Mouse (Mus musculus): Measurements from ENCODE around the gene Col23a1.
"Not testable (repeated sequence)": the region's sequence is repeated elsewhere in the genome, so short reads cannot be mapped to it uniquely, and the experiment has no call there.

The Col23a1 gene

DNA sequence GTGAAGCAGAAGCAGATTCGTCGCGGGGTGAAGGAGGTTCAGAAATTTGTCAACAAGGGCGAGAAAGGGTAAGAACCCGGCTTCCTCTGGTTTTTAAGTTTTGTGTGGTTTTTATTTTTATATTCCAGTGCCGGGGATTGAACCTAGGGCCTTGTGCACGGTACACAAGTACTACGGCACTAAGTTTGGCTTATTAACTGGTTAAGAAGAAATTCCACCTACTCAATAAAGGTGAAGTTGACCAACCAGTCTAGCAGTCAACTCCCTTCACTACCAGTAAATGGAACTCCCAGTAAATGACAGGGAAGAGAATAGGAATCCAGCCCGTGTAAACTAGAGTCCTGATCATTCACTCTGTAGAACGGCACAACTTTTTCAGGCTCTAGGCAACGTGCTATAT lies 330.4 kb downstream of the Col23a1 start:
- no peak for DNase-seq (ENCODE audit: low spot score in 2 of 2)

DNA sequence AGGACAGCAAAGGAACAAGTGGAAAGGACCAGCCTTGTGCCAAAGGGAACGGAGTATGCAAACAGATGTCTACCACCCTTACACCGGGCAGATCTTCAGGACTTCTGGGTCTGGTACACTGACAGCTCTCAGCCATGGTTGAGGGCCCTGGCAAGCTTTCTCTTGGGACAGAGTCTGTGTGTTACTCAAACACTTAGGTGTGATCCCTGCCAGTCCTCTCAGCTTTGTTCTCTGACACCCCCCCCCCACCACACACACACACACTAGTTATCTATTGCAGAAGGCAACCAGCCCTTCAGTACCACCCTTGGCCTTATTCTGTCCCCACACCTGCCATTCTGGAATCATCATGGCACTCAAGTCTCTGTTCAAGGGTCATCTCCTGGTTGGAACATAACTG lies 332.1 kb downstream of the Col23a1 start:
- DNase-seq (ENCODE audit: low spot score in 2 of 2): no peak

DNA sequence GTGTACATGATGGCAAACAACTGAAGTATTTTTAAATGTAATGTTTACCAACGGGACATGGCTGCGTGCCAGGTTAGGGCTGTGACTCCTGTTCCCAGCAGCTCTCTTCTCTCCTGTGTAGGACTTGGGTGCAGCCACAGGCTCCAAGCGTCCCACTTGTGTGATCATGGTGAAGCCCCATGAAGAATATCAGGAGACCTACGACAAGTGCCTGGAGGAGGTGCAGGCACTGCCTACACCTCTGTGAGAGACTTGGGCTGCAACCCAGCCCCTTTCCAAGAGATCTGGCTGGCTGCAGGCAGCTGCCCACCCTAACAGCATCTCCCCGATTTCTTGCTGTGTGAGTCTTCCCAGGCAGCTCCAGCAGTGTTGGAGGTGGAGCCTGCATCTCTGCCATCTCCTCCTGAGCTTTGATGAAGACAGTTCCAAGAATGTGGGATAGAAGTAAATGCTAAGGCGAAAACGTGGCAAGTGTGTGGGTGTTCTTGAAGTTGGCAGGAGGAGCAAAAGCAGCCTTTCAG lies 333.3 kb downstream of the Col23a1 start:
- no peak for DNase-seq (ENCODE audit: low spot score in 2 of 2)

DNA sequence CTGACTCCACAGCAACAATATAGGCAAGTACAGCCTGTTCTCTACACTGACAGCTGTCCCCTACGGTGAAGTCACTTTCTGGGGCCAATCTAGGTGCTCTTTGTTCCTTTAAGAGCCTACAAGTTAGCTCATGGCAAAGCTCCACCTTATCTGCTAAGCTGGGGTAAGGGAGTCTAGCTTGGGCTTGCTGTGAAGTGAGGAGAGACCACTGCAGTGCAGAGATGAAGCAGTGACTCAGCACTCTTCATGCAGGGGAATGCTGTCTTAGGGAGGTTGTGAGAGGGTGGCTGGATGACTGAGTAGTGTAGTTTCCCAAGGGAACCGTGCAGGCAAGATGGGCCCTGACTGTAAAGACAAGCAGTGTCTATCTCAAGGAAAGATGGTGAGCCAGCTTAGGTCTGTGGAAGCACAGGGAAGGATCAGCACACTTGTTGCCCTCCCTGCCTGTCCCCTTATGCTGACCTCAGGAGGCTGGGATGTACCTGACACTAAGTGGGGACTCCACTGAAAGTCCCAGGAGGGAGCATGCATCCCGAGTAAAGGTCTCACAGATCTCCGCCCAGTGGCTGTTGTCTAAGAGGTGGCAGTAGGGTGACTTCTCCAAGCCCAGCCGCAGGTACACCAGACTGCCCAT lies 335.6 kb downstream of the Col23a1 start:
- no peak for DNase-seq (ENCODE audit: low spot score in 2 of 2)

DNA sequence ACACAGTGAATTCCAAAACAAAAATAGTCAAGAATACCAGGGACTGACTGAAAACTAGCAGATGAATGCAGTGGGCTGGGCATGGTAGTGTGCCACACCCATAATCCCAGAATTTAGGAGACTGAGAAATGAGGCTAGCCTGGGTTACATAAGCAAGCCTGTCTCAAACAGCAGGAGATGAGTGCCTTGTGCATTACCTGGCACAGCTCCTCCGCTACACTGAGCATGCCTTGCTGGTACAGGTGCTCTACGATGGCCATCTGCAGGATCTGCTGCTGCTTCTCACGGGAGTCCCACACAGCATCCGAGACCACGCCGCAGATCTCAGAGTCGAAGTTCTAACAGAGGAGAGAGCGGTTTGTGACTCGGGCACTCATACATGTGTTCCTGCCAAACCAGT lies 337.7 kb downstream of the Col23a1 start:
- DNase-seq (ENCODE audit: low spot score in 2 of 2): no peak

DNA sequence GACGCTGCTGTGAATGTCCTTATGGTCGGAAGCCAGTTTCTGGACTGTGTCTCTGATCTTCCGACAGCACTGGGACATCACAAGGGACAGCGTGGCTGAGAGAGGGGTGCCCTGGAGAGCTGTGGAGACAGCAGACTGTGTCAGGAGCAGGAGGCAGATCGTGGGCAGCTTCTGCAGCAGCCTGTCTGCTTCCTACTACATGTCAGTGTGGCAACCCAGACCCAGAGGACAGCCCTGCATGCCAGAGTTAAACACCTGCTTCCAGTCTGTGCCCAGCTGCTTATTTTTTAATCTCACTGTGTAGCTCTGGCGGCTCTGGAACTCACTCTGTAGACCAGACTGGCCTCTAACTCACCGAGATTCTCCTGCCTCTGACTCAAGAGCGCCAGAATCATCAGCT lies 338.2 kb downstream of the Col23a1 start:
- no peak for DNase-seq (ENCODE audit: low spot score in 2 of 2)

DNA sequence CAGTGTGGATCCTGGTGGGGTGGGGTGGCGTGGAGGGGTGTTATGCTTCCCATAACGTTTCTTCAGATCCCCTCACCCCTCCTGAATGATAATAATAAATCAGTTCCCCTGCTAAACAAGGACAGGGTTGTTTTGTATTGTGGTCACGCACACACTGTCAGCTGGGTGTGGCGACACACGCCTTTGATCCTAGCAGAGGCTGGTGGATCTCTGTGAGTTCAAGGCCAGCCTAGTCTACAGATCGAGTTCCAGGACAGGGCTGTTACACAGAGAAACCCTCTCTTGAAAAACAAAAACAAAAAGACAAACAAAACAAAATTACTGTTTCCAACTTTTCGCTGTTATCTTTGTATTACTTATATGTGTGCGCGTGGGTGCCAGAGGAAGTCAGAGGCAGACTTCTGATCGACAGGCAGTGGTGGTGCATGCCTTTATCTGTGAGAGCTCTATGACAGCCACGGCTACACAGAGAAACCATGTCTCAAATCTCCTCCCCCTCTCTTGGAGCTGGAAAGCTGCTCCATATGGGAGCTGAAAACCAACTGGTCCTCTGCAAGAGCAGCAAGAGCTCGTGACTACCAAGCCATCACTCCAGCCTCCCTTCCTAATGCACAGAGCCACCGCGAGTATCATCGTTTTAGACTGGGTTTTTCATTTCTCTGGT lies 340.1 kb downstream of the Col23a1 start:
- DNase-seq (ENCODE audit: low spot score in 2 of 2): no peak

DNA sequence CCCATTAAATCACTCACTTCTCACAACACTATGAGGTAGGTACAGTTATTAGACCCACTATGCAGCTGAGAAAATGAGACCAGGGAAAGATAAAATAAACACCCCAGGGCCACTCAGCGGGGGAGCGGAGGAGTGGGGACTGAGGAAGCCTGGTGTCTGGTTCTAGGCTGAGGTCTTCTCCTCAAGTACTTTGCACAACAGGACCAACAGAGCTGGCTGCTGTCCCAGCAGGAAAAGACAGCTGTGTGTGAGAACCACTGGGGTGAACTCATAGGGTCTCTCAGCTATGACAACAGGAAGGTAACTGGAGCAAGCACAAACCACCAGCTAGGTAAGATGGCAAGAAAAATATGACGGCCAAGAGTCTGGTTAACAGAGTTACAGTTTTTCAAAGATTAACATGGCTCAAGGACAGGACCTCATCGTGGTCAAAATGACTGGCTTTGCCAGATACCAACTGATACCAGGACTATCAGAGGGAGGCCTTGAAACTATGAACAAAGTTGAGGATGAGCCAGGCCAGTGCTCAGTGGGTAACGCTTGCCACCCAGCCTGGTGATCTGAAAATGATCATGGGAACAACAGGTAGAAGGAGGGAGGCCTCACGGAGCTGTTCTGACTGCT lies 342.5 kb downstream of the Col23a1 start:
- no peak for DNase-seq (ENCODE audit: low spot score in 2 of 2)

DNA sequence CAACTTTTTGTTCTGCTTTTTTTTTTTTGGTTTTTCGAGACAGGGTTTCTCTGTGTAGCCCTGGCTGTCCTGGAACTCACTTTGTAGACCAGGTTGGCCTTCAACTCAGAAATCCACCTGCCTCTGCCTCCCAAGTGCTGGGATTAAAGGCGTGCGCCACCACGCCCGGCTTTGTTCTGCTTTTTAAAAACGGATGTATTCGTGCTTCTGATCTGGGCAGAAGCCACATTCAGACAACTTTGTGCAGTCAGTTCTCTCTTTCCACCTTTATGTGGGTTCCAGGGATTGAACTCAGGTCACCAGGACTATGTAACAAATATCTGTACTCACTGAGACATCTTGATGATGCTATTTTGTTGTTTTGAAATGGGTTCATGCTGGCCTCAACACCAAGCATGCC lies 343.5 kb downstream of the Col23a1 start:
- not testable (repeated sequence) for DNase-seq (ENCODE audit: low spot score in 2 of 2)

Measured in spleen, postnatal 36 days (tissue).